Mouse (Mus musculus) adipocyte (in vitro differentiated cells): Measurements from ENCODE around the gene Dars2.
"Not testable (repeated sequence)": the region's sequence is repeated elsewhere in the genome, so short reads cannot be mapped to it uniquely, and the experiment has no call there.

Experiments
- DNase-seq: peaks from one replicate; pipeline ENCODE4 v3.0.0-alpha.2; 2016; ENCODE audit warnings: low spot score

Gene Dars2

DNA sequence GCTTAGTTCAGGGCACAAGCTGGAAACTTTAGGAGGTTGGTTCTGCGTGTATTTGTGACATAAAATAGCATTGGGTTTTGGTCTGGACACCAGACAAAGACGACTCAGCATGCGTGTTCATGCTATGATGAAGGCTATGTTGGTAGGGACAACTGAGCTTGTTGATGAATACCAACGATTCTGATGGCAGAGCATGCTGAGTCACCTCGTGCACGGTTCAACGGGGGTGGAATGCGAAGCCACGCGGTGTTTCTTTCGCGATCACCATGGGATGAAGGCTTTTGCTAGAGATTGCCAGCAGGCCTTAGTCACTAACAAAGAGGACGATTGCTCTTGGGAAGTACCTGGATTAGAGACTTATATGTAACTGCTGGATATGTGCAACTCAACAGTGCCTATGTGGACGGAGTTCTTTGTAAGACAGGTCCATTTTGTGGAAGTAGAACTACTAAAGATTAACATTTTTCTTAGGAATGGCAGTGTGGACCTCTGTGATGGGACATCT, 35.1 kb downstream of the Dars2 start:
- DNase-seq: peak; percentile 69

DNA sequence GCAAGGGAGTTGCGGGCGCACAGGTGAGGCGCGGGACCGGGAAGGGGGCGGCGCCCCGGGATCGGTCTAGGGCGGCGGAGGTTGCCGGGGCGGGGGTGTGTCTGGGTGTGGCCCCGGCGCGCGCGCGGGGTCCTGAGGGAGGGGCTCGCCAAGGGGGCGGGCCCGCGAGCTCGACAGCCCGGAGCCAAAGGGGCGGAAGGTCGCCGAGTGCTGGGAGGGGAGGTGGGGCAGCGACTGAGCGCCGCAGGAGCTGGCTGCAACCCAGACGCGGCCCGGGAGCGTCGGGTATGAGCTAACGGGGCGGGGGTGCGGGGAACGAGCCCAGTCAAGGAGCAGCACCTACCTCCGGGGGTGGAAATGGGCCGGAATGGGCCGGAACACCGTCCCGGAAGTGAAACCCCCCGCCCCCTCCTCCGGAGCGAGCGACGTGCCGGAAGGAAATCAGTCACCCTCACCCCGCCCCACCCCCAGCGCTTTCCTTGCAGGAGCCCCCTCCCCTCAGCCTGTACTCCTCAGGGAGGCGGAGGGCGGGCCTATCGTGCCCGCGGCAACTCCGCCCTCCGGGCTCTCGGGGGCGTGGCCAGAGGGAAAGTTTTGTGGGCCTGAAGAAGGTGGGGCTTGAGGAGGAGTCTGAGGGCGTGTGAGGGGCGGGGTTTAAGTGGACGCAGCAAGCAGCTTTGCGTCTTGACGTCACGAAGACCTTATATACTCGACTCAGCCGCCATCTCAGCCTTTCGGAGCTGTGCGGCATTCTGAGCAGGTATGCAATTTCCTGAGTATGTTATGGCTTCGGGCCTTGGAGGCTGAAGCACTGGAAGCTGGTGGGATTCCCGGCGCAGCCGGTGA, 35.8 kb downstream of the Dars2 start, which contains the start of gene Zbtb37:
Gene Zbtb37, minus strand, starts transcription at position 415 of the 846 bp plus-strand sequence.
- peak; percentile 99 for DNase-seq

DNA sequence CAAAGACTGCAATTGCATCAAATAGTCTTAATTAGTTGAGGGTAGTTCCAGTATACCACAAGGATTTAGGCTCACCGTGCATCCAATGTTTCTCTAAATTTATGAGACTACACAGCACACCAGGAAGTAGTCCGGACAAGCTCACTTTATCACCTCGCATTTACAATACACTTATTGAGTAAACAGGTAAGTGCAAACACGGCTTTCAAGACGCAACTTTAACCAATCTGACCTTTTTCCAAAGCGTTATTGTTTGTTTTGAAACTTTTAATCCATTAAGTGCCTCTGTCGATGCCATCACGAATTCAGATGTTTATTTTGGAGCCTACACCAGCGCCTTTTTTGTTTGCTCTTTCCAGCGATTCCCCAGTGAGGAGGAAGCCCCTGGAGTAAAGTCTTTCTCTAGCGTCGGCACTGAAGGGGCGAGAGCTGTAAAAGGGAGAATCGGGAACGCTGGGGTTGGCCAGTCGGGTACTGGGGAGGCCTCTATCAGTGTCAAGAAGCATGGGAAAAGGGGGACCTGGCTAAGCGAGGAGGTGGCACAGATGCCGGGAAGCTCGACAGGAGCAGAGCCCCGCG, 36.5 kb downstream of the Dars2 start:
- peak; percentile 57 for DNase-seq

DNA sequence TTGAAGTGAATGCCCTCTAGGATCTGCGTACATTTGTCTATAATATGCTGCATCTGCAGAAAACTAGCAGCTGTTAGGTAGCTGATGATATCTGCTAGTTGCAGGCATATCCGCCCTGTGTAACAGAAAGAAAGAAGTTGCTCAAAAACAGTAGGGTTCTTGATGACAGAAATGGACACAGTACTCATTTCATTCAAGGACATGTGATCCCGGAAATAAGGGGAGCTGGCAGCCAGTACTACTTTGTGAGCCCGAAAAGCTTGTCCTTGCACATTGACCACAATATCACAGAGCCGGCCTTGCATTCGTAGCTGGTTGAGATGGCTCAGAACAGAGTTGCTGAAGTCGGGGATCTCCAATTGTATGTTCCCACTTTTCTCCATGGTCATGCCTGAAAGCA, 38.1 kb downstream of the Dars2 start:
- DNase-seq: no peak

DNA sequence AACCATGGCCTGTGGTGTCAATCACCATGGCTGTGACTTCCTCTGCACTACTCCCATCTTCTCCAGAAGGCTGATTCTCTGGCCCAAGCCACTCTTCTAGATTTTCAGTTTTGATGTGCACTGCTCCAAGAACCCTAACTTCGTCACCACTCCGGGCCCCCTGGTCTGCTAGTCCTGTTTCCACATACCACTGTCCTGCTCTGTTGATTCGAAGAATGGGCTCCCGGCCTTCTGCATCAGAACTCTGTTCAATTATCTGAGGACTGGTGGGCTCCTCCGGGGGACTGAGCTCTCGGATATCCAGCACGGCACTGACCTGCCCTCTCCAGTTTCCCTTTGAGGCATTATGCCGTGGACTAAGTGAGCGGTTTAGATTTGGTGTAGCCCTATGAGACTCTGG, 38.6 kb downstream of the Dars2 start:
- DNase-seq: no peak

DNA sequence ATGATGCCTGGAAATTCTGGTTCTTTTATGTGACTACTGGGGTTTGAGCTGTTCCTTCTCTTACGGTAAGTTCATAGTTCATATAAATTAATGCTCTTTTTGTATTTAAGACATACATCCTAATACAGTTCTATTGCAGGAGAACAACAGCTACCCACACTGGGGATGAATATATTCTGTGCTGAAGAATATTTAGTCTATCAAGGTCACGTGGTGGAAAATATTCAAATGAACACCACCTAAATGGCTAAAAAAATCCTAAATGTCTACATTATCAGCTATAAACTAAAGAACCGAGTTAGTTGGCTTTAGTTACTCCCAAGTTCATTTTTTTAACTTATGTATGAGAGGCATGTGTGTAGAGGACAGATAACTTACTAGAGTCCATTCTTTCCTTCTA, 40.4 kb downstream of the Dars2 start:
- DNase-seq: no peak

DNA sequence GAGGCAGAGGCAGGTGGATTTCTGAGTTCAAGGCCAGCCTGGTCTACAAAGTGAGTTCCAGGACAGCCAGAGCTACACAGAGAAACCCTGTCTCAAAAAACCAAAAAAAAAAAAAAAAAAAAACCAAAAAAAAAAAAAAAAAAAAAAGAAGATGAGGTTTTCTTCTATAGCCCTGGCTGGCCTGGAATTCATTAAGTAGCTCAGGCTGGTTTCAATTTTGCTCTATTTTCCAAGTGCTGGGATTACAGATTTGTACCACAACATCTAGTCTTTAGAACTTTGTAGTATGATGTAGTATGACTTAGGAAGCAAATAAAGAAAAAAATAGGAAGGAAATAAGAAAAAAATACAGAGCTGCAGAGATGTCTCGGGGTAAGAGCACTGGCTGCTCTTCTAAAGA, 42.0 kb downstream of the Dars2 start:
- not testable (repeated sequence) for DNase-seq

DNA sequence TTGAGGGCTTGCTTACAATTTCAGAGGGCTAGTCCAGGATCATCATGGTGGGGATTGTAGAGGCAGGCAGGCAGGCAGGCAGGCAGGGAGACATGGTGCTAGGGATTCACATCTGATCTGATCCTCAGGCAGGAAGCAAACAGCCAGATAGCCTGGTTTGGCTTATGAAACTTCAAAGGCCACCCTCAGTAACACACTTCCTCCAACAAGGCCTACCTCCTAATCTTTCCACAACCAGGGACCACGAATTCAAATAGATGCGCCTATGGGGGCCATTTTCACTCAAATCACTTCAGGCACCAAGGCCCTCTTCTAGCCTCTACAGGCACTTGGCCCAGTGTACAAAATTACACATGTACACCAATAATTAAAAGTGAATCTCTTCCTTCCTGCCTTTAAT, 43.3 kb downstream of the Dars2 start:
- no peak for DNase-seq

DNA sequence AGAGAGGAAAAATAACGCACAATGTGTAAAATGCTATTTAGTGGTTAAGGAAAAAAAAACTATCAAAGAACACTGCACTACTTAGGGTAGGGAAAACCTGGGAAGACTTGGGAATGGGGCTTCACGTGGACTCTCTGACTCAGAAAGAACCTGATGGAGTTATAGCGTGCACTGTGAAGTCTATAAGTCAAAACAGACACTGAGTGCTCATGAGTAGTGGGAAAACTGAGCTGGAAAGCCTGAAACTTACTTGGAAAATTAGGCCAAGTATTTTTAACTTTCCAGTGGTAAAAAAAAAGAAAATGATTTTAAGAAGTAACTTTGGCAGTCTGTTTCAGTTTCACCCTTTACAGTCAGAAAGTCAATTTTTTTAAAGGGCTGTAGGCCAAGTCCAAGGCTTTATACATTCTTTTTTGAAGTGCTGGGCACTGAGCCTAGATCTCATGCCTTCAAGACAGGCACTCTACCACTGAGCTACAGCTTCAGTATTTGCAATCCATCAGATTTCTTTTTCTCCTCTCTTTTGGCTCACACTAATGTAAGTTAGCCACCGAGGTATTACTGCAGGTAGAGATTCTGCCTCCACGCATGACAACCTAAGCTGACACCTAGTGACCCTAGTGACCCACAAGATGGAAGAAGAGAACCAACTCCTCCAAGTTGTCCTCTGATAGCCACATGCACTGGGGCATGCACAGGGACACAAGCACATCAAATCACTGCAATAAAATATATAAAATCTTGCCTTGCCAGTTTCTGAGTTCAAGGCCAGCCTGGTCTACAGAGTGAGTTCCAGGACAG, 44.8 kb downstream of the Dars2 start:
- peak; percentile 93 for DNase-seq

DNA sequence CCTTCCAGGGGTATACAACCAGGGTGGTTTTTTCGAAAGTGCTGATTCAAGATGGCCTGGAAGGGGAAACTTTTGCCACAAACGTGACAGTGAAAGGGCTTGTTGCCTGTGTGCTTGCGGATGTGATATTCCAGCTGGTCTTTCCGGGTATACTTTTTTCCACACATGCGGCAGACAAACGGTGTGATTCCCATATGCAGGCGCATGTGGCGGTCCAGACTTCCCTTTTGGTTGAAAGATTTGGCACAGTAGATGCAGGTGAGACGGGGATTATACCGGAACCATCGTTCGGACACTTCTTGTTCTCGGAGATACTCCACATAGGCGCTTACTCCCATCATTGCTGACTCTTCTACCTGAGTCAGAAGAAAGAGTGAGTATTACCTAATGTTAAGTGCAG, 50.4 kb downstream of the Dars2 start:
- DNase-seq: no peak

DNA sequence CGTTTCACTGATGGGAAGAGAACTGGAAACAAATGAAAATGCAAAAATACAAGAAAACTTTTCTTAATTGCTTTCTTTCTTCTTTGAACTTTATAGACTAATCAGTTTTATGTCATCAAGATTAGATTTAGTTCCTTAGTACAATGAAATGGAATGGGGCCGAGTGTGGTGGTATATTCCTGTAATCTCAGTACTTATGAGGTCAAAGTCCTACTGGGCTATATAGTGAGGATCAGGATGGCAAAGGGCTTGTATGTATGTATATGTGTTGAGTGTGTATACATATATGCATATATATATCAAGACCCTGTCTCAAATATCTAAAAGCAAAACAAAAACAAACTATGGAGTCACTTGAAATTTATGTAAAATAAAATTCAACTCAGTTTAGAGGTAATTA, 54.1 kb downstream of the Dars2 start:
- no peak for DNase-seq

DNA sequence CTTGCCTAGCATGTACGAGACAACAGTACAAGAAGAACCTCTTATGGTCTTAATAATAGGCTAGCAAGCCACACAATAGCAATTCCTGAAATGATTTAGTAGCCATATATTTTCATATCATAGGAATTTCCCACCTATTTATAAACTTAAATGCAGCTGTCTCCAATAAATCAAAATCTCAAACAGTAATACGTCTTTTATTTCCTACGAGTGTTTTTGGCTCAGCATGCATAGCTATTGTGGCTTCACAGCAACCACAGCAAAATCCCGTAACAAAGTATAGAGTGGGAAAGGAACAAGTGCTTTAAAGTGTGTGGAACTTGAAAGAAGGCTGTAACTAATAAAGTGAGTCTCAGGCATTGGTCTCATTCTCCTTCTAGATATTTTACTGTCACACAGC, 60.0 kb downstream of the Dars2 start:
- DNase-seq: no peak

DNA sequence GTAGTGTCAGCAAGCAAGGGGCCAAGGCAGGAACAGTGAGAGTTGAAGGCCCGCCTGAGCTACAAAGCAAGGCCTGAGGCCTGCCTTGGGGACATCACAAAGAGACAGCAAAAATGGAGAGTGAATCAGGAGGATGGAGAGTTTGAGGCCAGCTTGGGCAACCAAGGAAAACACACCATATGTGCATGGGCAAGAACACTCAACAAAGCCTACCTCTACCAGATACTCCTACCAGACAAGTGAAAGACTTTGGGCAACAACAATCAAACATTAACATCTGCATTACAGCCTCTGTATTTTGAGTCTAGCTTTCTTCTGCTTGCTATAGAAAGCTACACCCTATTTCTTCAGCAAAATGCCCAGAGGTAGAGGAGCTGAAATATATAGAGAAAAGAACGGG, 62.4 kb downstream of the Dars2 start:
- DNase-seq: no peak

DNA sequence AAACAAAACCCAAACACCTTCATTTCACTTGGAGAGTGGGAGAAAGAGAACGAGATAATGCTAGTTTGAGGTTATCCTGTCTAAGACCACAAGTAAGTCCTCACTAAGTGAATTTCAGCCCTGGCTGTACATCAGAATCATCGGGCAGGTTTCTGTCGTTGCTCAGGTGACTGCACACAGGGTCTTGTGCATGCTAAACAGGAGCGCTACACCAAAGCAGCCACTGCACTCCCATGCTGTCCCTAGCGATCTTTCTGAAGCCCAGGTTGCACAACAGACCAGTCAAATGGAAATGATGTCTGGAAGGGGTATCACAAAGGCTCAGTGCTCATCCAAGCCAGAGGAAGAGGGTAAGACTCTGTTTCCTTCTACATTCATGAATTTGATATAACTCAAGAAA, 64.0 kb downstream of the Dars2 start:
- DNase-seq: no peak

DNA sequence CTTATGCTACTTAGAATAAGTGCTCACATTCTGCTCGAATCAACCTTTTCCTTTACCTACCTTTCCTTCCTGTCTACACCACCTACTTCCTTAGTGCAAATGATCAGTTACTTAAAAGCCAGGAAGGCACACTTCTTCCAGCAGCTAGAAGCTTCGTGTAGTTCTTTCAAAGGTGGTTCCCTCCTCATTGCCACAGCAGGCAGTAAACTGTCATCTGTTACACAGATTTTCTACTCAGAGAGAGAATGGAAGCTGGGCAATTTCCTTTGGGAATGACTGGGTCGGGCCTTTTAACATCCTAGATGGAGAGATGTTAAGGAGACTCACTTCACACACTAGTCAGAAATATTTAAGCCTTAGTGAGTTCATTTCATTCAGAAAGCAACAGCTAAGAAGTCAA, 64.9 kb downstream of the Dars2 start:
- no peak for DNase-seq

DNA sequence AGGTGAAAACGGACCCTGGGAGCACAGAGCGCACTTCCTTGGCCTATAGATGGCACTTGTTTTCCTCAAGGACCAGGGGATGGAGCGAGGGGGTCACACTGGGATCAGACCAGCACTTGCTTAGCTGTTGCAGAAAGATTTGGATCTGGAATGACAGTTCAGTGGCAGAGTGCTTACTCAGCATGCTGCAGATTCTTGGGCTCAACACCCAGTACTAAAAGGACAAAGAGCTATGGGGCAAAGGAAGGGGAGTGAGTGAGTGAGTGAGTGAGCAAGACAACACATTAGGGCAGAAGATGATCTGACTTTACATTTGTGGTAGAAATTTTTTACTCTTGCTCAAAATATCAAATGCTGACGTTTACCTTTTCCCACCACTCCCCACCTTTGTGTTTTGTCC, 65.5 kb downstream of the Dars2 start:
- DNase-seq: peak; percentile 28

DNA sequence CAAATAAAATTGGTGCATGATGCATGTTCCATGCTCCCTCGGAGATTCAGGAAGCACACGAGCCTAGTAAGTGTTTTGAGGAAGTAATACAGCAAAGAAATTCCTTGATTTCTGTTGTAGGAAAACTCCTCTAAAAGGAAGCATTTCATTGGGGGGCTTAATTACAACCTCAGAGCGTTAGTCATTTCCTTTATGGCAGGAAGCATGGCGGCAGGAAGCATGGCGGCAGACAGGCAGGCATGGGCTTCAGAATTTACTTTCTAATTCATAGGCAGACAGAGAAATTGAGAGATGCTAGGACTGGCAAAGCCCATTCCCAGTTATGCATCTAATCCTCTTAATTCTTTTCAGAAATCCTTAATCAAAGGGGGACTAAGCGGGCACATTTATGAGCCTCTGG, 76.6 kb downstream of the Dars2 start:
- no peak for DNase-seq
